Mouse (Mus musculus): Measurements from ENCODE around the gene Csmd2.

Csmd2 gene

GRCm38 (mm10) chr4:128241854-128242356, 254.2 kb downstream of the Csmd2 start:
- no peak for DNase-seq (ENCODE audit: low spot score)

DNA sequence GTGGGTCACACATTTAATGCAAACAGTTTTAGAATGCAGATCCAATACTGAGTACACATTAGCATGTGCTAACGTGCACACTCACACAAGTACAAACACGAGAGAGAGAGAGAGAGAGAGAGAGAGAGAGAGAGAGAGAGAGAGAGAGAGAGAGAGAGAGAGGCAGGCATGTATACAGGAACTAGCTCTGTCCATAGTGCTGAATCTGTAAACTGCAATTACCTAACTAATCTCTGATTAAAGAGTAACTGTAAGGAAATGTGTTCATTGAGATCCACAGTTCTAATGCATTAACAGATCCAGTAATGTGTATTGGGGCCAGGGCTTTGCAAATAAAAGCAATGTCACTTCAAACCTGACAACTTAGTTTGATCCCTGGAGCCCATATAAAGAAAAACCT, 257.5 kb downstream of the Csmd2 start:
- no peak for DNase-seq (ENCODE audit: low spot score)

DNA sequence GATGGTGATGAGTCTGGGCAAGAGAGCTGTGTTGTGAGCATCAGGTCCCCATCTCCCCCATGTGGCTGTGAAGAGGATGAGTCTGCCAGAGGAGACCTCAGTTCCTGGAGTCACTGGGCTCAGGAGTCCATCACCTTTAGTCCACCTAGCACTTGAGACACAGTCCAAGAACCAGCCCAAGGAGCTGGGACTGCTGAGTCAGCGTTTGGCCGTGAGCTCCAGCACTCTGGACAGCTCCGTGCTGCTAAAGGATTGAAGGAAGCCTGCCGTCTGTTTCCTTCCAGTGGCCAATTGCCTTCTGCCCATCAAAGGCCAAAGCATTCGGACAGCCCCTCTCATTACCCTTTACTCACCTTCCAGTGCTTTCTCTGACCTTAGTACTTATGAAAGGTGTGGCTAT, 261.0 kb downstream of the Csmd2 start:
- DNase-seq (ENCODE audit: low spot score) = no peak

GRCm38 (mm10) chr4:128259211-128259610, 271.6 kb downstream of the Csmd2 start:
- no peak for DNase-seq (ENCODE audit: low spot score)

GRCm38 (mm10) chr4:128260907-128261560, 273.4 kb downstream of the Csmd2 start, which contains the start of gene Hmgb4:
Gene Hmgb4, minus strand, starts transcription at chr4:128260957.
- no peak for DNase-seq (ENCODE audit: low spot score)

GRCm38 (mm10) chr4:128264491-128264890, 276.8 kb downstream of the Csmd2 start:
- DNase-seq (ENCODE audit: low spot score) = no peak

- DNase-seq (ENCODE audit: low spot score) = no peak
Observed at GRCm38 (mm10) chr4:128265341-128265740, 277.7 kb downstream of the Csmd2 start.

- DNase-seq (ENCODE audit: low spot score) = no peak
Observed at GRCm38 (mm10) chr4:128269261-128269875, 281.7 kb downstream of the Csmd2 start.

GRCm38 (mm10) chr4:128270177-128270576, 282.5 kb downstream of the Csmd2 start:
- DNase-seq (ENCODE audit: low spot score) = no peak

- DNase-seq (ENCODE audit: low spot score) = no peak
Observed at GRCm38 (mm10) chr4:128270931-128271330, 283.3 kb downstream of the Csmd2 start.

- no peak for DNase-seq (ENCODE audit: low spot score)
Observed at GRCm38 (mm10) chr4:128272501-128272900, 284.8 kb downstream of the Csmd2 start.

DNA sequence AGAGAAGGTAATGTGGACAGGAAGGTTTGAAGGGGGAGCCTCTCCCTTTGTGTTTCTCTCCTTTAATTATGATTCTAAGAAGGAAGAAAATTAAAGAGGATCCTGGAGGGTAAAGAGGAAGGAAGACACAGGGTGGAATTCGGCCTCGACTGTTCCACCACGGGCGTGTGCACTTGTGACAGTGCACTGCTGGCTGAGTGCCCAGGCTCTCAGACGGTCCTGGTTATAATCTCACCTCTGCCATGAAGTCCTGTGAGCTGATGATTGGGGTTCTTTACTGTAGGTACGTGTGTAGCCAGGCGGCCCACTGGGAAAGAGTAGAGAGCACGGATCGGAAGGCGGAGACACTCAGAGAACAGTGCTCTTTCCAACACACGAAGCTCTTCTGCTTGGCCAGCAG, 285.5 kb downstream of the Csmd2 start:
- DNase-seq (ENCODE audit: low spot score) = no peak

- no peak for DNase-seq (ENCODE audit: low spot score)
Observed at GRCm38 (mm10) chr4:128275116-128275515, 287.5 kb downstream of the Csmd2 start.

- DNase-seq (ENCODE audit: low spot score) = no peak
Observed at GRCm38 (mm10) chr4:128275586-128275985, 287.9 kb downstream of the Csmd2 start.

DNA sequence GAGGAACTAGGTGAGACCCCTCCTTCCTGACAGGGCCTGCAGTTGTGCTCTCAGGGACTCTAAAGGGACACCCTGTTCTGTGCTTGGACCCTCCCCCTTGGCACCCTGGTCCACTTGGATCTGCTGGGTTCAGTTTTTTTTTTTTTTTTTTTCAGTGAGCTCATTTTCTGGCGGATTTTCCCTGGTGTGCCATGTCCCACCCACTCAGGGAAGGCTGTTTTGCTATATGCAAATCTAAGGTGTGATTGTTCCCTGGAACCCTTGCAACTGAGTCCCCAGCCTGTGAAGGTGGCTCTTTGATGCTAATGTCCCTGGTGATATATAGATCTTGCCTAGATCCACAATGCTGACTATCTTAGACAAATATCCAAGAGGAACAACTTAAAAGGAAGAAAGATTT, 297.4 kb downstream of the Csmd2 start:
- DNase-seq (ENCODE audit: low spot score) = no peak

DNA sequence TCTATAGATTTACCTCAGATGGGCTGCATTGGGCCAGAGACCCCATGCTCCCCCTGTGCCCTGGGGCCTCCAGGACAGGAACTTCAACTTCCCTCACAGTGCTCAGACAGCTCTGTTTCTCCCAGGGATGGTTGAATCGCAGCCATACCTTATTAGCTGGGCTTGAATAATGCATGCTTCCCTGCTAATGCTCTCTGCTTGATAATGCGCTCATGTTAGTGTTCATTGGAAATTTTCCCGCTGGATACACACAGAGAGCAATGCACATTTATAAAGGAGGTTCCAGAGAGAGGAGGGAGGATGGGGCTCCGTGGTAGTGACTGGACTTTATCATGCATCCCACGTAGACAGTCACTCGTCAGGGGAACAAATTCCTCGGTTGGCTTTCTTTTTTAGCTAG, 300.4 kb downstream of the Csmd2 start:
- DNase-seq (ENCODE audit: low spot score) = no peak

DNA sequence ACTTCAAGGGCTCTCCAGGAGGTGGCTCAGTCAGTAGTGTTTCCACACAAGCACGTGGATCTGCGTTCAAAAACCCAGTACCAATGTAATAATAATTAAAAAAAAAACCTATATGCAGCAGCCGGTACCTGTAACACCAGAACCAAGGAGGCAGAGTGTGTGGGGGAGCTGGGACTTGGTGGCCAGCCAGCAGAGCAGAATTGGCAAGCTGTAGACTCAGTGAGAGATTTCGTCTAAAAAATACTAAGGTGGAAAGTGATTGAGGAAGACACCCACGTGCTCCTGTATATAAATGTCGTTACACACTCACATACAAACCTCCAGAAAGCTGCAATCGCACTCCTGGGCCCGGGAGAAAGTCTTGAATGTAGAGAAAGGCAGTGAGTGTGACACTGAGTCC, 316.4 kb downstream of the Csmd2 start:
- DNase-seq (ENCODE audit: low spot score) = no peak

DNA sequence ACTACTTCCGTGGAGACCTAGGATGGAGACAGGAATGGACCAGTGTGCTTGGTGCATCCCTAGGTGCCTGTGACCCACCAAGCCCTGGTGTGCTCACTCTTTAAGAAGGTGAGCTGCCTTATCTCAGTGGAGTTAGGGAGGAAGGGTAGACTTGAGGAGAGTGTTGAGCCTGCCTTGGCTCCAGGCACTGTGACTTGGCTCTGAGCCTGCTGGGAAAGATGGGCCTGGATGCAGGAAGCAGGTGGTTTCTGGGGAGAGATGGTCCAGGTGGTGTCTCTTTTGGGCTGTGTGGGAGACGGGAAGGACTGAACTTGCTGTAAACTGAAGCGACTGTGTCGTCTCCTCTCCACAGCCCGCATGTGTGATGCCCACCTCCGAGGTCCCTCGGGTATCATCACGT, 318.4 kb downstream of the Csmd2 start:
- DNase-seq (ENCODE audit: low spot score) = no peak

DNA sequence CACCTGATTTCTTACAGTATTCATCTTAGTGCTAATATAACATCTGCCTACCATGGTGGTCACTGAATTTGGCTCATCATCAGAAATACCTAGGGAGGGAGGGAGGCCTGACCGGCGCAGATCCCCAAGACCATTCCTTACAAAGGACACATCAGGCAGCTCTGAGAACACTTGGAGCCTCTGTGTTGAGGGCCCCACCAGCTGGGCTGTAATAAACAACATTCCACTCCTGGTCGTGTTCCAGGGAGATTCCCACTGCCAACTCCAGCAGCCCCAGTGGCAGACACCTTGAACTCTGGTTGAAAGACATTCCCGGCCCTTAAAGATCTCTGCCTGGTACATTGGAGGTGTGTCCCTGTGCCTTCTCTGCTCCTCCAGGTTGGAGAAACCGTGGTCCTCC, 327.7 kb downstream of the Csmd2 start:
- no peak for DNase-seq (ENCODE audit: low spot score)

DNA sequence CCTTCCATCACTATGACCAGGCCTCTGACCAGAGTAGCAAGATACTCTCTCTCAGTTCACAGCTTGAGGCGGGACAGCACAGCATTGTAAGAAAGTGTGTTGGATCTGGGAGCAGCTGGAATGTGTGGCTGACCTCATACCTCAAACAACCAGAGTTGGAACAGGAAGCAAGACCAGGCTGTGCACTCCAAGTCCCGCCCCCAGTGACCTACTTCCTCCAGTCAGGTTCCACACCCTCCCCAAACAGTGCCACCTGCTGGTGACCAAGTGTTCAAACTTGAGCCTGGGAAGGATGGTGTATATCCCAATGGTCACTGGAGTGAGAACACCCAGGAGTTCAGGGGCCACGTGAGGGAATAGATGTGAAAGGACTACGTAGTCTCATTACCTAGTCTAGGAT, 330.3 kb downstream of the Csmd2 start:
- no peak for DNase-seq (ENCODE audit: low spot score)

DNA sequence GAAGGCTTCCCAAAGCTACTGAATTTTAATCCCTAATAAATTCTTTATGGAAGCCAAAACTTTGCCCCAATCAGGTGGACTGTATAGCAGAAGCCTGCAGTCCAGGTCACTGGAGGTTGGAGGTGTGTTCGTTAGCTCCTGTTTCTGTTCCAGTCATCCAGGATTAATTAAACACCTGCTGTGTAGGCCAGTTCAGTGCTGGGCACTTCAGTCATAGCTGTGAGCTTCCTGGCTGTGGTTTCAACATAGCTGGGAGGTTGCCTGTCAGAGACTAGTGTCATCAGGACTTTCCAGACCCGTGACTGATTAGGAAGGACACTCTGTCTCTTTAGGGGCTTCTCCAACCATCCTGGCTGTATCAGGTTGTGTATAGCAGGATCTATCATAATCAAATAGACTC, 337.9 kb downstream of the Csmd2 start:
- no peak for DNase-seq (ENCODE audit: low spot score)

DNA sequence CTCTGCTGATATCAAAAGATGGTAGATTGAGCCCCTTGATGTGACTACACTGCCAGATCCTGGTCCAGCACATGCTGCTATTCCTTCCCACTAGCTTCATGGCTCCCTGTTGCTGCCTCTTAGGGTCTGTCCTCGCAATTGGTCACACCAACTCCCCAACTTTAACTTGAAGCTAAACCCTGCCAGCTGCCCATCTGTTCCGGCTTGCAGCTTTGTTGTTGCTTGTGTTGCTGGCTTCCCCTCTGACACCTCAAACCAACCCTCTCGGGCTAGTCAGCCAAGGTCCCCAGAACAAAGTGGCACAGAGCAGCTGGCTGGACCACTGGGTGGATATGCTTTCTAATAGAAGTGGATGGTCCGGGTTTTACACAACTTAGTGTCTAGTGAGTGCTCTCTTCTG, 339.1 kb downstream of the Csmd2 start:
- no peak for DNase-seq (ENCODE audit: low spot score)

- DNase-seq (ENCODE audit: low spot score) = no peak
Observed at GRCm38 (mm10) chr4:128327421-128327820, 339.8 kb downstream of the Csmd2 start.

- no peak for DNase-seq (ENCODE audit: low spot score)
Observed at GRCm38 (mm10) chr4:128330519-128330918, 342.9 kb downstream of the Csmd2 start.

Data from adipocyte (in vitro differentiated cells).